Mouse (Mus musculus) stomach, embryonic 14.5 days (tissue): ENCODE results near the gene Adam12. TPM values are rescaled to one million over a fixed set of nuclear protein-coding genes. Genes with fewer than 3 reads are reported as not detected.

Source experiments
- ATAC-seq: fragments of 200-750 bp; cut with Nextera tagmentation; 2 replicates; pipeline ENCODE4 v1.8.0; 2017; ENCODE audit warnings: low read depth, moderate TSS enrichment; ENCODE audit not compliant: insufficient number of reproducible peaks, insufficient read depth, low FRiP score
- H3K27ac ChIP-seq: fragments of 300-500 bp; sonication (generic); 2 replicates; pipeline ENCODE4 v1.5.1; 2014; ENCODE audit warnings: mild to moderate bottlenecking, low read length, moderate library complexity, mixed read lengths
- H3K27me3 ChIP-seq: fragments of 300-500 bp; sonication (generic); 2 replicates; pipeline ENCODE4 v1.6.1; 2014; ENCODE audit warnings: low read length, control low read depth, mixed read lengths; ENCODE audit not compliant: control insufficient read depth, insufficient read depth
- H3K36me3 ChIP-seq: fragments of 300-500 bp; sonication (generic); 2 replicates; pipeline ENCODE4 v1.6.1; 2014; ENCODE audit warnings: mild to moderate bottlenecking, control low read depth, low read length, moderate library complexity, mixed read lengths; ENCODE audit not compliant: control insufficient read depth, insufficient read depth
- H3K4me1 ChIP-seq: fragments of 300-500 bp; sonication (generic); 2 replicates; pipeline ENCODE4 v1.6.1; 2014; ENCODE audit warnings: low read length, control low read depth, mixed read lengths; ENCODE audit not compliant: control insufficient read depth, insufficient read depth
- H3K4me2 ChIP-seq: fragments of 300-500 bp; sonication (generic); replicated peaks from 2 replicates; pipeline ENCODE4 v1.6.1; 2014; ENCODE audit warnings: low read depth, low read length, control low read depth
- H3K4me3 ChIP-seq: fragments of 300-500 bp; sonication (generic); 2 replicates; pipeline ENCODE4 v1.5.1; 2014; ENCODE audit warnings: low read depth, low read length, control low read depth
- H3K9ac ChIP-seq: fragments of 300-500 bp; sonication (generic); replicated peaks from 2 replicates; pipeline ENCODE4 v1.6.1; 2014; ENCODE audit warnings: low read depth, mild to moderate bottlenecking, control low read depth, low read length, moderate library complexity, mixed read lengths
- H3K9me3 ChIP-seq: fragments of 300-500 bp; sonication (generic); 2 replicates; pipeline ENCODE4 v1.6.1; 2016; ENCODE audit warnings: low read depth, low read length, control low read depth; ENCODE audit not compliant: control insufficient read depth
- WGBS: fragments of 180-500 bp; shearing (Covaris S2); extraction: QIAGEN DNeasy Blood & Tissue Kit; methylation state at CpG from one replicate; pipeline ENCODE4 v1.1.7; 2014; 5-methylcytosine and 5-hydroxymethylcytosine counted together
- polyA plus RNA-seq: library from polyadenylated mRNA; unstranded; fragments of >200 nt; fragmentation: Nextera tagmentation; extraction: Ambion mirVana; gene quantifications from 2 replicates; pipeline ENCODE4 v1.2.1, GENCODE M21; 2014

Adam12 gene
- polyA plus RNA-seq, 1 experiment from 2014 or later = 10.9 TPM

GRCm38 (mm10) chr7:133931481-133931880 is 300.5 kb downstream of the Adam12 start:
- H3K4me3 ChIP-seq = no peak overlapping the region
- no peak overlapping the region for H3K9ac ChIP-seq
- no peak for ATAC-seq
- WGBS = 92% methylated on average over 11 of the region's 11 CpGs
- no peaks in the 10 kb centered on the region for H3K36me3 ChIP-seq
- no peak overlapping the region for H3K4me2 ChIP-seq
- H3K27ac ChIP-seq = no peak overlapping the region
- H3K4me1 ChIP-seq = peaks cover 14% of the 10 kb centered on the region; the same call in 1 of the 2 replicates
- no peaks in the 10 kb centered on the region for H3K9me3 ChIP-seq
- peaks cover 7% of the 10 kb centered on the region; the same call in 1 of the 2 replicates for H3K27me3 ChIP-seq

DNA sequence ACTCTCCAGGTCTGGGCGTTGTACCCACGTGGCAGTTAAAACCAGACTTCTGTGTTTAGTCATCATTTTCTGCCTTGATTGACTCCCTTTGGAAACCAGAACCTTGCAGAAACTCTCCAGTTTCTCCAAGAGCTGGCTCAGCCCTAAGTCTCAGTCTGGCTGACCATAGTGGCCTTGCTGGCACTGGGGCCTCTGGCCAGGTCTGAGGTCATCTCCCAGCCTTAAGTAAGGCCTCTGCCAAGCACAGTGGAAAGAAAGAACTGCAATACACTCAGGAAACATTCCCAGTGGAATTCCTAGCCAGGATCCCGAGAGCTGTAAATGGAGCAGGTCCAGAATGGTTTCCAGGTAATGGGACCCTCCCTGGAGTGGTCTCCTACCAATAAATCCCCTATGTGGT is 303.0 kb downstream of the Adam12 start:
- no peaks in the 10 kb centered on the region for H3K36me3 ChIP-seq
- WGBS = 87% methylated on average over 3 of the region's 3 CpGs
- no peaks in the 10 kb centered on the region for H3K9me3 ChIP-seq
- H3K4me3 ChIP-seq = no peak overlapping the region
- no peak for ATAC-seq
- H3K27ac ChIP-seq = no peak overlapping the region
- peaks cover 4% of the 10 kb centered on the region; the same call in 1 of the 2 replicates for H3K4me1 ChIP-seq
- H3K27me3 ChIP-seq = peaks cover 5% of the 10 kb centered on the region; the same call in 1 of the 2 replicates
- no peak overlapping the region for H3K9ac ChIP-seq
- no peak overlapping the region for H3K4me2 ChIP-seq

DNA sequence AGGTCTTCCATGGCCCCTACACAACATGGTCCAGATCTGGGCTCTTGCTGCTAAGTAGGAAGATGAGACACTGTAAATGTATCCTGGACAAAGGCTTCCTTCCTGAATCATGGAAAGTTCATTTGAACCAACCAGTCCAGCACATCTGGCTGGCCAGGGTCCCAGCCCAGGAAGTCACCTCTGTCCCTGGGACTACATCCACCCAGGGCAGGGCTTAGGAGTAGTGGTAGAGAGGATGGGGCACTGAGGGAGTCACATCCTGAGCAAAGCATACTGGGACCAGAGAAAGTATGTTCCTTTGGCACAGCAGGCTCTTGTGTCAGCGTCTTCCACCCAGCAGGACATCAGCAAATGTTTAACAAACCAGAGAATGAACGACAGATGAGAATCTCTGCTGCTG is 306.2 kb downstream of the Adam12 start:
- no peaks in the 10 kb centered on the region for H3K36me3 ChIP-seq
- H3K4me1 ChIP-seq = 0 out of 2 replicates have a peak, but pooled peaks cover 5% of the 10 kb centered on the region
- H3K9ac ChIP-seq = no peak overlapping the region
- H3K4me3 ChIP-seq = no peak overlapping the region
- H3K4me2 ChIP-seq = no peak overlapping the region
- no peak for ATAC-seq
- H3K27ac ChIP-seq = no peak overlapping the region
- H3K9me3 ChIP-seq = no peaks in the 10 kb centered on the region
- 79% methylated on average over 2 of the region's 2 CpGs for WGBS
- H3K27me3 ChIP-seq = peaks cover 4% of the 10 kb centered on the region; the same call in 1 of the 2 replicates

- Histone ChIP-seq H3K27me3 (0 out of 2 replicates have a peak, but pooled peaks cover 4% of the 10 kb centered on the region), H3K9ac (no peak overlapping the region), H3K4me3 (no peak overlapping the region), H3K4me1 (0 out of 2 replicates have a peak, but pooled peaks cover 5% of the 10 kb centered on the region), H3K27ac (no peak overlapping the region), H3K4me2 (no peak overlapping the region), H3K9me3 (no peaks in the 10 kb centered on the region), H3K36me3 (no peaks in the 10 kb centered on the region)
- no peak for ATAC-seq
- 25% methylated on average over 6 of the region's 6 CpGs for WGBS
Measured at GRCm38 (mm10) chr7:133923994-133924393, 308.0 kb downstream of the Adam12 start.

DNA sequence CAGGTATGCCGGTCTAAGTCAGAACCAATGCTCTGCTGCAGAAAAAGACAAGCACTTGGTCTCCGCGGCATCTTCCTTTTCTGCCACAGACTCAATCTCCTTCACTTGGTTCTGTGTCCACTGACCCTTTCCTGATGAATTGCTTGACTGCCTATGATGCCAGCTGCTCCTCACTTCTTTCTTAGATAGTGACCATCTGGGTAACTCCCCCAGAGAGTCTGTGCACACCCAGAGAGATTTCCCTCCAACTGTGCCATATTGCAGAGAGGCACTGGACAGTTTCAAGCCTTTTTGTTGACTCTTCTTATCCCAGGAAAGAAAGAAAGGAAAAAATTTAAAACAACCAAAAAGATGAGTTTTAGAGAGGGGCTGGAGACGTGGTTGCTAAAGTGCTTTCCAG is 310.7 kb downstream of the Adam12 start:
- Histone ChIP-seq H3K4me2 (no peak overlapping the region), H3K27ac (no peak overlapping the region), H3K9me3 (no peaks in the 10 kb centered on the region), H3K4me1 (0 out of 2 replicates have a peak, but pooled peaks cover 5% of the 10 kb centered on the region), H3K27me3 (0 out of 2 replicates have a peak, but pooled peaks cover 2% of the 10 kb centered on the region), H3K36me3 (no peaks in the 10 kb centered on the region), H3K4me3 (no peak overlapping the region), H3K9ac (no peak overlapping the region)
- 96% methylated on average over 4 of the region's 4 CpGs for WGBS
- no peak for ATAC-seq

DNA sequence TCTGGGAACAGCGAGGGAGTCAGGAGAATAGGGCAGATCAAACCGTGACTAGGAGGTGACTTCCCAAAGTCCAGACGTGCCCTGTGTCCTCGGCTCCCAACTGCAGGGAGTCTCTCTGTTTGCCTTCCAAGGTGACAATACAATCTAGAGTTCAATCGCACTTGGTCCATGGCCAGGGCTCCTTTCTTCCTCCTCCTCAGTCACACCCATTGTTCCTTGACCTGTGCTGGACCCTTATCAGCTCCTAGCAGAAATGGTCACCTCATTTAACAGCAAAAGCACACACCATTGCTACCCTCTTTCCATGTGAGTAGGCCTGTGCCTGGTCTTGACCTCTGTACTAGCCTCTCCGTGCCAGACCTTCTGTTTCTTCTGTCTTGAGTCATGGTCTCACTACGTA is 311.2 kb downstream of the Adam12 start:
- H3K9ac ChIP-seq = no peak overlapping the region

DNA sequence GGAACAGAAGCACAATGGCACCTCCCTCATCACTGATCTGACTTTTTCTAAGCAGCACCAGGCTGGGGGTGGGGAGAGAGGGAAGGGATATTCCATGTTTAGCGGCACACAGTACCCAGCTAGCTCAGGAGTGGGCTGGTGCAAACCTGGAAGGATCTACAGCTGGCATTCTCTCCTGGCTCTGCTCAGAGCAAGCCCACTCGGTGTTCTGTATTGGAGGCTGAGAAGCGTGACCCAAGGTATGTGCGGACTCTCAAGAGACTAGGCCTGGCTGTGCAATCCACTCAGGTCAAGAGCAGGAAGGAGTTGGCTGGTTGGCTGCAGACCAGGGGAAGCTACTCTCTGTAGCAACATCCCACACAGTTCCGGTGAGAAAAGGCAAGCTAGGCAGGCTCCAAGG is 312.0 kb downstream of the Adam12 start:
- H3K27ac ChIP-seq = no peak overlapping the region
- 0 out of 2 replicates have a peak, but pooled peaks cover 5% of the 10 kb centered on the region for H3K4me1 ChIP-seq
- ATAC-seq = no peak
- H3K4me2 ChIP-seq = no peak overlapping the region
- 82% methylated on average over 5 of the region's 5 CpGs for WGBS
- H3K9ac ChIP-seq = no peak overlapping the region
- H3K4me3 ChIP-seq = no peak overlapping the region
- H3K27me3 ChIP-seq = 0 out of 2 replicates have a peak, but pooled peaks cover 2% of the 10 kb centered on the region
- no peaks in the 10 kb centered on the region for H3K9me3 ChIP-seq
- no peaks in the 10 kb centered on the region for H3K36me3 ChIP-seq

More for the DNA sequence above, 311.2 kb downstream of the Adam12 start:
- no peak overlapping the region for H3K4me2 ChIP-seq
- no peaks in the 10 kb centered on the region for H3K9me3 ChIP-seq
- WGBS = 74% methylated on average over 7 of the region's 7 CpGs
- H3K4me3 ChIP-seq = no peak overlapping the region
- 0 out of 2 replicates have a peak, but pooled peaks cover 5% of the 10 kb centered on the region for H3K4me1 ChIP-seq
- no peak for ATAC-seq
- H3K27me3 ChIP-seq = 0 out of 2 replicates have a peak, but pooled peaks cover 2% of the 10 kb centered on the region
- no peaks in the 10 kb centered on the region for H3K36me3 ChIP-seq
- no peak overlapping the region for H3K27ac ChIP-seq

- no peak overlapping the region for H3K4me2 ChIP-seq
- no peak overlapping the region for H3K4me3 ChIP-seq
- no peak overlapping the region for H3K9ac ChIP-seq
- WGBS = 70% methylated on average over 5 of the region's 5 CpGs
- no peaks in the 10 kb centered on the region for H3K36me3 ChIP-seq
- 0 out of 2 replicates have a peak, but pooled peaks cover 5% of the 10 kb centered on the region for H3K4me1 ChIP-seq
- 0 out of 2 replicates have a peak, but pooled peaks cover 2% of the 10 kb centered on the region for H3K27me3 ChIP-seq
- no peak for ATAC-seq
- no peaks in the 10 kb centered on the region for H3K9me3 ChIP-seq
- H3K27ac ChIP-seq = no peak overlapping the region
Measured at GRCm38 (mm10) chr7:133919306-133919705, 312.6 kb downstream of the Adam12 start.

DNA sequence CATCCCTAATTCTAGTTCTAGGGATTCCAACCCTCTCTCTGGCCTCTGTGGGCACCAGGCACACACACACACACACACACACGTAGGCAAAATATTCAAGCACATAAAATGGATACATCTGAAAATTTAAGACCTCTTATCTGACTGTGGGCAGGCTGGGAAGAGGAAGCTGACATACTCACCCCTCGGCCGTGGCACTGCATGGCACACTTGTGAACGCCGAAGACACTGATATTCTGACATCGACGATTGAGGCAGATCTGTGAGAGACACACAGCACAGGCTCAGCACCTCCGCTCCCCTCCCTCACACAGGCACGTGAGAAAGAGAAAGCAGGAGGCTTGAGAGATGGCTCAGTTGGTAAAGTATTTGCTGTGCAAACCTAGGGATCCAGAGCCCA is 315.7 kb downstream of the Adam12 start:
- Histone ChIP-seq H3K27me3 (no peaks in the 10 kb centered on the region), H3K4me3 (no peak overlapping the region), H3K9ac (no peak overlapping the region), H3K4me1 (no peaks in the 10 kb centered on the region), H3K9me3 (no peaks in the 10 kb centered on the region), H3K27ac (no peak overlapping the region), H3K36me3 (no peaks in the 10 kb centered on the region), H3K4me2 (no peak overlapping the region)
- WGBS = 82% methylated on average over 9 of the region's 9 CpGs
- no peak for ATAC-seq
